In genomic region chr6:29397575-29397974, GRCm38 (mm10) we compare ENCODE assay signal across 8 mouse cellular contexts. TPM values are rescaled to one million over a fixed set of nuclear protein-coding genes. Genes with fewer than 3 reads are reported as not detected.
DNase-seq lines count a peak whose midpoint lies in the region; ATAC-seq and TF ChIP-seq lines count a peak whose summit lies in the region.

No protein-coding gene starts in this region.

- no peak overlapping the region for H3K9ac ChIP-seq in liver, embryonic 11.5 days (ENCODE audit: low read depth, low read length)
- peak overlapping the region; percentile 75; the same call in 1 of the 2 replicates for H3K9ac ChIP-seq in hindbrain, embryonic 14.5 days
- H3K9ac ChIP-seq in limb, embryonic 13.5 days = peak overlapping the region; percentile 83

- peak overlapping the region; percentile 49; the same call in 1 of the 2 replicates for H3K4me3 ChIP-seq in liver, embryonic 11.5 days (ENCODE audit: low read depth, low read length)
- peak overlapping the region; percentile 82 for H3K4me3 ChIP-seq in cortical plate, adult 2 months (ENCODE audit: insufficient read depth, low read length)
- peak overlapping the region; percentile 62 for H3K4me3 ChIP-seq in hindbrain, embryonic 14.5 days (replicated peaks; ENCODE audit: low read length)
- peak overlapping the region; percentile 66 for H3K4me3 ChIP-seq in limb, embryonic 13.5 days

- no peak for TF ChIP-seq POLR2A in cortical plate, adult 2 months (IDR thresholded peaks at IDR 0.05; ENCODE audit: extremely low read depth, insufficient read depth, low read length)

- H3K9me3 ChIP-seq in liver, embryonic 11.5 days (ENCODE audit: control insufficient read depth, low read length) = no peaks in the 10 kb centered on the region
- H3K9me3 ChIP-seq in hindbrain, embryonic 14.5 days (ENCODE audit: control insufficient read depth, low read length) = no peaks in the 10 kb centered on the region
- no peaks in the 10 kb centered on the region for H3K9me3 ChIP-seq in limb, embryonic 13.5 days

- peaks cover 4% of the 10 kb centered on the region for H3K4me1 ChIP-seq in liver, embryonic 11.5 days (replicated peaks; ENCODE audit: control insufficient read depth, insufficient read depth, low read length)
- H3K4me1 ChIP-seq in cortical plate, adult 2 months (ENCODE audit: control insufficient read depth, insufficient read depth, low read length) = peaks cover 4% of the 10 kb centered on the region
- peaks cover 14% of the 10 kb centered on the region for H3K4me1 ChIP-seq in hindbrain, embryonic 14.5 days (replicated peaks; ENCODE audit: control insufficient read depth, insufficient read depth, low read length)
- peaks cover 19% of the 10 kb centered on the region for H3K4me1 ChIP-seq in limb, embryonic 13.5 days

- no peak for ATAC-seq in liver, embryonic 11.5 days (replicated peaks; ENCODE audit: low FRiP score)
- peak; percentile 54 for ATAC-seq in hindbrain, embryonic 14.5 days (ENCODE audit: low FRiP score)
- ATAC-seq in limb, embryonic 13.5 days (ENCODE audit: low FRiP score, low read depth) = no peak

- H3K27ac ChIP-seq in liver, embryonic 11.5 days (ENCODE audit: low read depth, low read length) = no peak overlapping the region
- H3K27ac ChIP-seq in cortical plate, adult 2 months (ENCODE audit: insufficient read depth, low read length) = no peak overlapping the region
- H3K27ac ChIP-seq in hindbrain, embryonic 14.5 days = peak overlapping the region; percentile 65
- peak overlapping the region; percentile 61; the same call in 1 of the 2 replicates for H3K27ac ChIP-seq in limb, embryonic 13.5 days

- H3K36me3 ChIP-seq in liver, embryonic 11.5 days (ENCODE audit: control insufficient read depth, insufficient read depth, low read length) = no peaks in the 10 kb centered on the region
- H3K36me3 ChIP-seq in hindbrain, embryonic 14.5 days (replicated peaks; ENCODE audit: control insufficient read depth, insufficient read depth) = peaks cover 6% of the 10 kb centered on the region; the same call in 1 of the 2 replicates
- peaks cover 18% of the 10 kb centered on the region for H3K36me3 ChIP-seq in limb, embryonic 13.5 days

- H3K27me3 ChIP-seq in liver, embryonic 11.5 days (replicated peaks; ENCODE audit: control insufficient read depth, insufficient read depth, low read length) = peaks cover 66% of the 10 kb centered on the region
- peaks cover 10% of the 10 kb centered on the region for H3K27me3 ChIP-seq in hindbrain, embryonic 14.5 days (ENCODE audit: control insufficient read depth, insufficient read depth, low read length)
- peaks cover 16% of the 10 kb centered on the region for H3K27me3 ChIP-seq in limb, embryonic 13.5 days

- H3K4me2 ChIP-seq in liver, embryonic 11.5 days = peak overlapping the region; percentile 59
- H3K4me2 ChIP-seq in hindbrain, embryonic 14.5 days (replicated peaks) = peak overlapping the region; percentile 77
- peak overlapping the region; percentile 82 for H3K4me2 ChIP-seq in limb, embryonic 13.5 days (replicated peaks)

- TF ChIP-seq CTCF in cortical plate, adult 2 months (IDR thresholded peaks at IDR 0.05; ENCODE audit: extremely low read depth, insufficient read depth, low read length) = no peak

- no peak for DNase-seq in liver, embryonic 11.5 days (ENCODE audit: low spot score)
- no peak for DNase-seq in liver
- peak; percentile 40 for DNase-seq in hindbrain, embryonic 14.5 days (ENCODE audit: low spot score)
- DNase-seq in right cerebral cortex, postnatal 4 days = peak; percentile 56
- no peak for DNase-seq in adrenal gland, adult 18-20 months (ENCODE audit: low spot score in 2 of 2)
- DNase-seq in urinary bladder, postnatal 36 days (ENCODE audit: low spot score in 2 of 2) = no peak

- WGBS in liver, embryonic 11.5 days = 22% methylated on average over 6 of the region's 6 CpGs
- WGBS in hindbrain, embryonic 14.5 days = 6% methylated on average over 6 of the region's 6 CpGs
- WGBS in limb, embryonic 13.5 days = 12% methylated on average over 6 of the region's 6 CpGs

RNA-seq across cellular contexts. Expression of gene Ccdc136, which starts 1.5 kb away (rescaled TPM):
- polyA plus RNA-seq in liver, embryonic 11.5 days (2014; fragmentation: Nextera tagmentation; extraction: Ambion mirVana) = 4.1 and 5.6 TPM in 2 replicates
- polyA plus RNA-seq in cortical plate, adult 2 months (2012; rRNA removed) = 148 and 150 TPM in 2 replicates
- polyA plus RNA-seq in hindbrain, embryonic 14.5 days (2014; fragmentation: Nextera tagmentation; extraction: Ambion mirVana) = 53.2 and 55.7 TPM in 2 replicates
- polyA plus RNA-seq in limb, embryonic 13.5 days (2015; fragmentation: Nextera tagmentation; extraction: Ambion mirVana) = 28.2 and 31.6 TPM in 2 replicates
- total RNA-seq in adrenal gland, adult 18-20 months (2021) = 1 to 10 TPM; 4.7 to 5.5 TPM

RNA-seq across cellular contexts. Expression of gene Opn1sw, which starts 9.3 kb away (rescaled TPM):
- 0.36 and 0.53 TPM in 2 replicates for polyA plus RNA-seq in liver, embryonic 11.5 days (2014; fragmentation: Nextera tagmentation; extraction: Ambion mirVana)
- 0.19 and 0.42 TPM in 2 replicates for polyA plus RNA-seq in cortical plate, adult 2 months (2012; rRNA removed)
- 0.46 and 0.48 TPM in 2 replicates for polyA plus RNA-seq in hindbrain, embryonic 14.5 days (2014; fragmentation: Nextera tagmentation; extraction: Ambion mirVana)
- polyA plus RNA-seq in limb, embryonic 13.5 days (2015; fragmentation: Nextera tagmentation; extraction: Ambion mirVana) = 0.56 and 1.2 TPM in 2 replicates
- not detected for total RNA-seq in adrenal gland, adult 18-20 months (2021)

RNA-seq across cellular contexts. Expression of gene Flnc, which starts 35.5 kb away (rescaled TPM):
- 4.7 and 6.2 TPM in 2 replicates for polyA plus RNA-seq in liver, embryonic 11.5 days (2014; fragmentation: Nextera tagmentation; extraction: Ambion mirVana)
- 0.54 and 0.55 TPM in 2 replicates for polyA plus RNA-seq in cortical plate, adult 2 months (2012; rRNA removed)
- 4.8 and 6.8 TPM in 2 replicates for polyA plus RNA-seq in hindbrain, embryonic 14.5 days (2014; fragmentation: Nextera tagmentation; extraction: Ambion mirVana)
- 17.4 and 21.7 TPM in 2 replicates for polyA plus RNA-seq in limb, embryonic 13.5 days (2015; fragmentation: Nextera tagmentation; extraction: Ambion mirVana)
- total RNA-seq in adrenal gland, adult 18-20 months (2021) = 1 to 10 TPM; 2.6 to 4.6 TPM

RNA-seq across cellular contexts. Expression of gene Calu, which starts 49.7 kb away (rescaled TPM):
- 197 and 222 TPM in 2 replicates for polyA plus RNA-seq in liver, embryonic 11.5 days (2014; fragmentation: Nextera tagmentation; extraction: Ambion mirVana)
- polyA plus RNA-seq in cortical plate, adult 2 months (2012; rRNA removed) = 61.8 and 67.4 TPM in 2 replicates
- polyA plus RNA-seq in hindbrain, embryonic 14.5 days (2014; fragmentation: Nextera tagmentation; extraction: Ambion mirVana) = 187 and 199 TPM in 2 replicates
- 436 and 476 TPM in 2 replicates for polyA plus RNA-seq in limb, embryonic 13.5 days (2015; fragmentation: Nextera tagmentation; extraction: Ambion mirVana)
- 100 to 1,000 TPM; 134 to 139 TPM for total RNA-seq in adrenal gland, adult 18-20 months (2021)

Comparison
In these comparisons a context has a peak if more than half of its experiments do, and no peak if none do; other contexts are left out.
1. DNase-seq: peak in hindbrain, embryonic 14.5 days (single experiment) and right cerebral cortex, postnatal 4 days (single experiment); none in liver, embryonic 11.5 days (single experiment), liver (single experiment), adrenal gland, adult 18-20 months (0 of 2) and urinary bladder, postnatal 36 days (0 of 2).
2. H3K27ac ChIP-seq: peak in hindbrain, embryonic 14.5 days (single experiment) and limb, embryonic 13.5 days (single experiment); none in liver, embryonic 11.5 days (single experiment) and cortical plate, adult 2 months (single experiment).
3. Peak in every context shown above with its lines, with median percentiles within 50 percentile points of each other: H3K4me2 ChIP-seq and H3K4me3 ChIP-seq.